Mouse (Mus musculus) erythroblast, adult 5-6 weeks (primary cell): ENCODE measurements around the gene Tmem30a. TPM values are rescaled to one million over a fixed set of nuclear protein-coding genes. Genes with fewer than 3 reads are reported as not detected.

Experiments
- total RNA-seq, 2 experiments: library from RNA; stranded (forward) in 1 of 2; stranded (reverse) in 1 of 2; fragments of 150-400 nt in 1 of 2; fragments of 200-764, 138-1000 nt in 1 of 2; gene quantifications; 2 replicates each; pipeline versions ENCODE4 v1.2.3 to v1.2.4; 2015 to 2017; ENCODE audit warnings: low replicate concordance in 2 of 2

Tmem30a gene
- total RNA-seq, 2 experiments from 2014 or later = 34.6 to 44.6 TPM

Other genes starting within 250 kb of the Tmem30a start
- gene Col12a1, start 74.7 kb downstream of the Tmem30a start, total RNA-seq (2015; ENCODE audit: low replicate concordance) = not detected in 2 replicates
- gene Col12a1, start 74.7 kb downstream of the Tmem30a start, total RNA-seq (2017; ENCODE audit: low replicate concordance) = 0.70 TPM in 1 of 2 replicates, not detected in the other
- 137 and 179 TPM in 2 replicates for gene Cox7a2, start 33.6 kb downstream of the Tmem30a start, total RNA-seq (2015; ENCODE audit: low replicate concordance)
- 37.8 and 41.1 TPM in 2 replicates for gene Cox7a2, start 33.6 kb downstream of the Tmem30a start, total RNA-seq (2017; ENCODE audit: low replicate concordance)
- 0.38 and 0.63 TPM in 2 replicates for gene Filip1, start 219.3 kb upstream of the Tmem30a start, total RNA-seq (2015; ENCODE audit: low replicate concordance)
- gene Filip1, start 219.3 kb upstream of the Tmem30a start, total RNA-seq (2017; ENCODE audit: low replicate concordance) = 0.70 TPM in 1 of 2 replicates, not detected in the other